Mouse (Mus musculus): ENCODE results near the gene Exoc3l4. TPM values are rescaled to one million over a fixed set of nuclear protein-coding genes. Genes with fewer than 3 reads are reported as not detected.

The Exoc3l4 gene
- polyA plus RNA-seq, 1 experiment from 2014 or later = 5.7 TPM

- no peaks in the 10 kb centered on the region for H3K9me3 ChIP-seq (ENCODE audit: control insufficient read depth, low read depth, low read length)
- H3K4me2 ChIP-seq (replicated peaks; ENCODE audit: low read depth, low read length) = peak overlapping the region; percentile 86
- H3K27me3 ChIP-seq (ENCODE audit: control insufficient read depth, insufficient read depth, low read length) = no peaks in the 10 kb centered on the region
- 2% methylated on average over 49 of the region's 49 CpGs for whole genome bisulfite sequencing
- peak overlapping the region; percentile 93 for H3K9ac ChIP-seq (replicated peaks; ENCODE audit: low read depth, low read length)
- H3K4me3 ChIP-seq (ENCODE audit: low read depth, low read length) = peak overlapping the region; percentile 98
- no peaks in the 10 kb centered on the region for H3K36me3 ChIP-seq (ENCODE audit: control insufficient read depth, insufficient read depth, low read length)
- H3K27ac ChIP-seq (ENCODE audit: low read length) = peak overlapping the region; percentile 96
- ATAC-seq (ENCODE audit: insufficient number of reproducible peaks, insufficient read depth, low FRiP score, low read depth) = peak; percentile 28
- peaks cover 20% of the 10 kb centered on the region for H3K4me1 ChIP-seq (ENCODE audit: control insufficient read depth, insufficient read depth, low read length)
These were observed 39.9 kb upstream of the Exoc3l4 start for GRCm38 (mm10) chr12:111376826-111377331.

GRCm38 (mm10) chr12:111377376-111377973 lies 39.3 kb upstream of the Exoc3l4 start, which contains the start of gene Cdc42bpb:
Cdc42bpb (minus strand) TSS chr12:111377718.
- WGBS = under 1% methylated on average over 91 of the region's 94 CpGs
- peak within 1 kb of the TSS; percentile 96 for H3K27ac ChIP-seq (ENCODE audit: low read length)

GRCm38 (mm10) chr12:111377986-111378490 lies 38.8 kb upstream of the Exoc3l4 start:
- Histone ChIP-seq H3K27ac (ENCODE audit: low read length) (peak overlapping the region; percentile 96), H3K36me3 (ENCODE audit: control insufficient read depth, insufficient read depth, low read length) (no peaks in the 10 kb centered on the region), H3K4me2 (replicated peaks; ENCODE audit: low read depth, low read length) (peak overlapping the region; percentile 86), H3K9me3 (ENCODE audit: control insufficient read depth, low read depth, low read length) (no peaks in the 10 kb centered on the region), H3K4me1 (ENCODE audit: control insufficient read depth, insufficient read depth, low read length) (peaks cover 20% of the 10 kb centered on the region), H3K9ac (replicated peaks; ENCODE audit: low read depth, low read length) (peak overlapping the region; percentile 93), H3K4me3 (ENCODE audit: low read depth, low read length) (peak overlapping the region; percentile 98), H3K27me3 (ENCODE audit: control insufficient read depth, insufficient read depth, low read length) (no peaks in the 10 kb centered on the region)
- 0% methylated on average over 32 of the region's 32 CpGs for WGBS
- ATAC-seq (ENCODE audit: insufficient number of reproducible peaks, insufficient read depth, low FRiP score, low read depth) = peak; percentile 34; the same call in 1 of the 2 replicates

More at GRCm38 (mm10) chr12:111377376-111377973, 39.3 kb upstream of the Exoc3l4 start, which contains the start of gene Cdc42bpb:
- Histone ChIP-seq H3K36me3 (ENCODE audit: control insufficient read depth, insufficient read depth, low read length) (no peaks in the 10 kb centered on the region), H3K4me2 (replicated peaks; ENCODE audit: low read depth, low read length) (peak within 1 kb of the TSS; percentile 86), H3K9me3 (ENCODE audit: control insufficient read depth, low read depth, low read length) (no peaks in the 10 kb centered on the region), H3K4me1 (ENCODE audit: control insufficient read depth, insufficient read depth, low read length) (peaks cover 20% of the 10 kb centered on the region), H3K27me3 (ENCODE audit: control insufficient read depth, insufficient read depth, low read length) (no peaks in the 10 kb centered on the region), H3K9ac (replicated peaks; ENCODE audit: low read depth, low read length) (peak within 1 kb of the TSS; percentile 93), H3K4me3 (ENCODE audit: low read depth, low read length) (peak within 1 kb of the TSS; percentile 98)
- ATAC-seq (ENCODE audit: insufficient number of reproducible peaks, insufficient read depth, low FRiP score, low read depth) = peak; percentile 91

- Histone ChIP-seq H3K27ac (ENCODE audit: low read length) (no peak overlapping the region), H3K27me3 (ENCODE audit: control insufficient read depth, insufficient read depth, low read length) (no peaks in the 10 kb centered on the region), H3K4me3 (ENCODE audit: low read depth, low read length) (peak overlapping the region; percentile 98; the same call in 1 of the 2 replicates), H3K9ac (replicated peaks; ENCODE audit: low read depth, low read length) (no peak overlapping the region), H3K4me2 (replicated peaks; ENCODE audit: low read depth, low read length) (peak overlapping the region; percentile 86), H3K4me1 (ENCODE audit: control insufficient read depth, insufficient read depth, low read length) (peaks cover 18% of the 10 kb centered on the region), H3K36me3 (ENCODE audit: control insufficient read depth, insufficient read depth, low read length) (no peaks in the 10 kb centered on the region), H3K9me3 (ENCODE audit: control insufficient read depth, low read depth, low read length) (no peaks in the 10 kb centered on the region)
- 68% methylated on average over 12 of the region's 12 CpGs for WGBS
- ATAC-seq (ENCODE audit: insufficient number of reproducible peaks, insufficient read depth, low FRiP score, low read depth) = no peak
These were observed 38.0 kb upstream of the Exoc3l4 start for GRCm38 (mm10) chr12:111378812-111379211.

- Histone ChIP-seq H3K4me3 (ENCODE audit: low read depth, low read length) (no peak overlapping the region), H3K36me3 (ENCODE audit: control insufficient read depth, insufficient read depth, low read length) (no peaks in the 10 kb centered on the region), H3K27ac (ENCODE audit: low read length) (no peak overlapping the region; the same call in 1 of the 2 replicates), H3K9me3 (ENCODE audit: control insufficient read depth, low read depth, low read length) (no peaks in the 10 kb centered on the region), H3K4me1 (ENCODE audit: control insufficient read depth, insufficient read depth, low read length) (0 out of 2 replicates have a peak, but pooled peaks cover 4% of the 10 kb centered on the region), H3K4me2 (replicated peaks; ENCODE audit: low read depth, low read length) (no peak overlapping the region), H3K27me3 (ENCODE audit: control insufficient read depth, insufficient read depth, low read length) (no peaks in the 10 kb centered on the region), H3K9ac (replicated peaks; ENCODE audit: low read depth, low read length) (no peak overlapping the region)
- 0 out of 2 replicates have a peak, but pooled peaks have one; percentile 10 for ATAC-seq (ENCODE audit: insufficient number of reproducible peaks, insufficient read depth, low FRiP score, low read depth)
- WGBS = 81% methylated on average over 13 of the region's 13 CpGs
These were observed 30.8 kb upstream of the Exoc3l4 start for GRCm38 (mm10) chr12:111385883-111386641.

GRCm38 (mm10) chr12:111386642-111387120 lies 30.1 kb upstream of the Exoc3l4 start:
- no peak overlapping the region for H3K4me2 ChIP-seq (replicated peaks; ENCODE audit: low read depth, low read length)
- H3K4me3 ChIP-seq (ENCODE audit: low read depth, low read length) = no peak overlapping the region
- 0 out of 2 replicates have a peak, but pooled peaks cover 4% of the 10 kb centered on the region for H3K4me1 ChIP-seq (ENCODE audit: control insufficient read depth, insufficient read depth, low read length)
- H3K36me3 ChIP-seq (ENCODE audit: control insufficient read depth, insufficient read depth, low read length) = no peaks in the 10 kb centered on the region
- WGBS = 35% methylated on average over 8 of the region's 8 CpGs
- H3K9me3 ChIP-seq (ENCODE audit: control insufficient read depth, low read depth, low read length) = no peaks in the 10 kb centered on the region
- no peak overlapping the region for H3K9ac ChIP-seq (replicated peaks; ENCODE audit: low read depth, low read length)
- no peaks in the 10 kb centered on the region for H3K27me3 ChIP-seq (ENCODE audit: control insufficient read depth, insufficient read depth, low read length)
- peak; percentile 58; the same call in 1 of the 2 replicates for ATAC-seq (ENCODE audit: insufficient number of reproducible peaks, insufficient read depth, low FRiP score, low read depth)
- H3K27ac ChIP-seq (ENCODE audit: low read length) = peak overlapping the region; percentile 48

- peak overlapping the region; percentile 48; the same call in 1 of the 2 replicates for H3K27ac ChIP-seq (ENCODE audit: low read length)
- no peak overlapping the region for H3K4me2 ChIP-seq (replicated peaks; ENCODE audit: low read depth, low read length)
- 0 out of 2 replicates have a peak, but pooled peaks cover 4% of the 10 kb centered on the region for H3K4me1 ChIP-seq (ENCODE audit: control insufficient read depth, insufficient read depth, low read length)
- no peaks in the 10 kb centered on the region for H3K27me3 ChIP-seq (ENCODE audit: control insufficient read depth, insufficient read depth, low read length)
- 76% methylated on average over 4 of the region's 4 CpGs for WGBS
- no peak overlapping the region for H3K9ac ChIP-seq (replicated peaks; ENCODE audit: low read depth, low read length)
- H3K9me3 ChIP-seq (ENCODE audit: control insufficient read depth, low read depth, low read length) = no peaks in the 10 kb centered on the region
- H3K36me3 ChIP-seq (ENCODE audit: control insufficient read depth, insufficient read depth, low read length) = no peaks in the 10 kb centered on the region
- H3K4me3 ChIP-seq (ENCODE audit: low read depth, low read length) = no peak overlapping the region
- ATAC-seq (ENCODE audit: insufficient number of reproducible peaks, insufficient read depth, low FRiP score, low read depth) = 0 out of 2 replicates have a peak, but pooled peaks have one; percentile 28
These were observed 29.7 kb upstream of the Exoc3l4 start for GRCm38 (mm10) chr12:111387146-111387545.

GRCm38 (mm10) chr12:111394008-111394407 lies 22.8 kb upstream of the Exoc3l4 start:
- 86% methylated on average over 6 of the region's 6 CpGs for WGBS
- Histone ChIP-seq H3K4me3 (ENCODE audit: low read depth, low read length) (no peak overlapping the region), H3K9ac (replicated peaks; ENCODE audit: low read depth, low read length) (no peak overlapping the region), H3K4me1 (ENCODE audit: control insufficient read depth, insufficient read depth, low read length) (no peaks in the 10 kb centered on the region), H3K36me3 (ENCODE audit: control insufficient read depth, insufficient read depth, low read length) (no peaks in the 10 kb centered on the region), H3K27me3 (ENCODE audit: control insufficient read depth, insufficient read depth, low read length) (no peaks in the 10 kb centered on the region), H3K27ac (ENCODE audit: low read length) (no peak overlapping the region), H3K9me3 (ENCODE audit: control insufficient read depth, low read depth, low read length) (no peaks in the 10 kb centered on the region), H3K4me2 (replicated peaks; ENCODE audit: low read depth, low read length) (no peak overlapping the region)
- no peak for ATAC-seq (ENCODE audit: insufficient number of reproducible peaks, insufficient read depth, low FRiP score, low read depth)

Measured in stomach, embryonic 14.5 days (tissue).